Mouse (Mus musculus) lung, postnatal 0 days (tissue): Measurements from ENCODE around the gene Prrt1. TPM values are rescaled to one million over a fixed set of nuclear protein-coding genes. Genes with fewer than 3 reads are reported as not detected.

Experiments used
- ATAC-seq: fragments of 200-750 bp; cut with Nextera tagmentation; 2 replicates; pipeline ENCODE4 v1.8.0; 2017; ENCODE audit warnings: moderate library complexity
- DNase-seq: peaks from one replicate; pipeline ENCODE4 v3.0.0-alpha.2; 2016; ENCODE audit warnings: low spot score
- H3K27ac ChIP-seq: fragments of 300-500 bp; sonication (generic); 2 replicates; pipeline ENCODE4 v1.5.1; 2014; ENCODE audit warnings: antibody characterized with exemption, mild to moderate bottlenecking, low read length, mixed read lengths
- H3K27me3 ChIP-seq: fragments of 300-500 bp; sonication (generic); replicated peaks from 2 replicates; pipeline ENCODE4 v1.6.1; 2014; ENCODE audit warnings: low read length, mixed read lengths; ENCODE audit not compliant: insufficient read depth
- H3K36me3 ChIP-seq: fragments of 300-500 bp; sonication (generic); 2 replicates; pipeline ENCODE4 v1.6.1; 2014; ENCODE audit warnings: low read length, mixed read lengths; ENCODE audit not compliant: insufficient read depth
- H3K4me1 ChIP-seq: fragments of 300-500 bp; sonication (generic); 2 replicates; pipeline ENCODE4 v1.6.1; 2014; ENCODE audit warnings: antibody characterized with exemption, low read depth, low read length, mixed read lengths; ENCODE audit not compliant: insufficient read depth
- H3K4me2 ChIP-seq: fragments of 300-500 bp; sonication (generic); replicated peaks from 2 replicates; pipeline ENCODE4 v1.6.1; 2014; ENCODE audit warnings: low read depth, mild to moderate bottlenecking, low read length, moderate library complexity, mixed read lengths
- H3K4me3 ChIP-seq: fragments of 300-500 bp; sonication (generic); 2 replicates; pipeline ENCODE4 v1.5.1; 2014; ENCODE audit warnings: low read depth, low read length
- H3K9ac ChIP-seq: fragments of 300-500 bp; sonication (generic); replicated peaks from 2 replicates; pipeline ENCODE4 v1.6.1; 2014; ENCODE audit warnings: low read depth, mild to moderate bottlenecking
- H3K9me3 ChIP-seq: fragments of 300-500 bp; sonication (generic); 2 replicates; pipeline ENCODE4 v1.6.1; 2016; ENCODE audit warnings: low read length, mixed read lengths
- CTCF ChIP-seq: IDR thresholded peaks from 2 replicates; pipeline ENCODE4 v1.5.1; 2016; ENCODE audit warnings: antibody characterized with exemption, mild to moderate bottlenecking
- EP300 ChIP-seq: IDR thresholded peaks from 2 replicates; pipeline ENCODE4 v1.6.1; 2016; ENCODE audit warnings: antibody characterized with exemption, mild to moderate bottlenecking, control low read depth
- WGBS: fragments of 180-500 bp; shearing (Covaris S2); extraction: QIAGEN DNeasy Blood & Tissue Kit; methylation state at CpG from one replicate; pipeline ENCODE4 v1.1.7; 2014; 5-methylcytosine and 5-hydroxymethylcytosine counted together
- polyA plus RNA-seq: library from polyadenylated mRNA; unstranded; fragments of >200 nt; fragmentation: Nextera tagmentation; extraction: Ambion mirVana; gene quantifications from 2 replicates; pipeline ENCODE4 v1.2.1, GENCODE M21; 2015

Prrt1 gene
- polyA plus RNA-seq, 1 experiment from 2014 or later, result 0.29 TPM

DNA sequence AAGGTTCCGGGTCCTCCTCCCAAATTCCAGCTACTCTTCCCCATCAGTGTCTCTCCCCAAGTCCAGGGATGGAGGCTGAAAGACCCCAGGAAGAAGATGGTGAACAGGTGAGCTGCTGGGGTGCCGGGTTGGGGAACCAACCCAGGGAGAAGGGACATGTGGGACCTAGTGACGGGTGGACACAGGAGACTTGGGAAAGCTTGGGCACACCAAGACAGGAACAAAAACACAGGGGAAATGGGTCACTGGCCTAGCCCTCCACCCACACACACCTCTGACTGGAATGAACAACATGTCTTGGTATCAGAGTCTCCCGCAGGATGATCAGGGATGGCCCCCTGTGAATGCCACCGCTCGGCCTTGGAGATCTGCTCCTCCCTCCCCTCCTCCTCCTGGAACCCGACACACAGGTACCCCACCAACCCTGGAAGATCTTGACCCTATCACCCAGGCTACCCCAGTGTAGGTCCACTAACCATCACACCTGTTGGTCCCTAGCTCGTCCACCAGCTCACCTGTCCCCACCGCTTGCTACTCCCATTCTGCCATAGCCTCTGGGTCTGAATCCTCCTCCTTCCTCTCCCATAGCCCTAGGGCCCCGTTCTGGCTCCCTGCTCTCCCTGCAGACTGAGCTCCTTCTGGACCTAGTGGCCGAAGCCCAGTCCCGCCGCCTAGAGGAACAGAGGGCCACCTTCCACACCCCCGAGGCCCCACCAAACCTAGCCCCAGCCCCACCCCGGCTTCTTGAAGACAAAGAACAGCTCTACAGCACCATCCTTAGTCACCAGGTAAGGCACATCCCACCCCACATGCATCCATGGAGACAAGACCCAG lies 39.0 kb upstream of the Prrt1 start:
- Histone ChIP-seq H3K9ac (peak overlapping the region; percentile 84; the same call in 1 of the 2 replicates), H3K4me1 (peaks cover 30% of the 10 kb centered on the region; the same call in 1 of the 2 replicates), H3K4me3 (peak overlapping the region; percentile 86), H3K36me3 (peaks cover 11% of the 10 kb centered on the region; the same call in 1 of the 2 replicates), H3K27me3 (no peaks in the 10 kb centered on the region), H3K9me3 (no peaks in the 10 kb centered on the region), H3K4me2 (peak overlapping the region; percentile 96), H3K27ac (peak overlapping the region; percentile 97)
- DNase-seq (no peak), ATAC-seq (no peak)
- 73% methylated on average over 15 of the region's 15 CpGs for WGBS
- TF ChIP-seq EP300 (no peak), CTCF (no peak; the same call in 1 of the 2 replicates)

DNA sequence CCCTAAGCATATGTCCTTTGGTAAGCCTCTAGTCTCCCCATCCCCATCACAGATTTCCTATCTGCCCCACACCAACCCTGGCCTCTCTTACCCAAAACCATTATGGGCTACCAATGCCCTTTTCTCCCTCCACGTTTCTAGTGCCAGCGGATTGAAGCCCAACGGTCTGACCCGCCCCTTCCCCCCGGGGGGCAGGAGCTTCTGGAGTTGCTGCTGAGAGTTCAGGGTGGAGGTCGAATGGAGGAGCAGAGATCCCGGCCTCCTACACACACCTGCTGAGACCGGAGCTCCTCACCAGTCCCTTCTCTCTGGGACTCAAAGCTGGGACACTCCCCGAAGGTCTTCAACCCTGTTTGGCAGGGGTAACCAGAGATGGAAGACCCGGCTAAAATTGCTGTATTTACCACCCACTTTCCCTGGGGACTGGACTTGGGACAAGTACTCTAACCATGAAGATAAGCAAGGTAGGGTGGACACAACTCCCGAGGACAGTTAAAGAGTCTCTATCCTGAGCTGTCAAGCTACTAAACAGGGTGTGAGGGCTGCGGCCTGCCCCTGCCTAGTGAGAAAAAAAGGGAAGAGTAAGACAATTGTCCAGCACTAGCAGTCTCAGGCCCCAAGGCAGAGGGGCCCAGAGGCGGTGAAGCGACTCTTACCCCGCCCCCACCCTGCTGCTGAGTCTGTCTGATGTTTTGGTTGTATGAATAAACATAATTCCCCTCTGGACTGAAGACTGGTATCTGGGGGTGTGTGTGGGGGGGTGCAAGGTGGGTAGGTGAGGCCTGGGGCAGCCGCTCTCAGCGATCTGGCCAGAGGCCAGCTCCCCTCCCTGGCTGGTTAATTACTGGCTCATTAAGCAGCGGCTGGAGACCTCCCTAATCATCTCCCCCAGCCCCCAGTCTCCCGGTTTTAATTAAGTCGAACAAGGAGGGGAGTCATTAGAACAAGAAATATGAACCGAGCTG lies 38.0 kb upstream of the Prrt1 start, which contains the start of gene Pbx2:
Gene Pbx2 (plus strand): TSS at position 238 of the 965 bp plus-strand sequence.
- no peak for TF ChIP-seq EP300
- peak within 1 kb of the TSS; percentile 97 for H3K27ac ChIP-seq
- DNase-seq, result peak; percentile 54
- peak within 1 kb of the TSS; percentile 86 for H3K4me3 ChIP-seq
- peak within 1 kb of the TSS; percentile 96 for H3K4me2 ChIP-seq
- H3K27me3 ChIP-seq, result no peaks in the 10 kb centered on the region
- H3K9me3 ChIP-seq, result no peaks in the 10 kb centered on the region
- H3K4me1 ChIP-seq, result peaks cover 28% of the 10 kb centered on the region; the same call in 1 of the 2 replicates
- ATAC-seq, result no peak
- peaks cover 11% of the 10 kb centered on the region; the same call in 1 of the 2 replicates for H3K36me3 ChIP-seq
- 5% methylated on average over 21 of the region's 21 CpGs for WGBS
- H3K9ac ChIP-seq, result peak within 1 kb of the TSS; percentile 84

DNA sequence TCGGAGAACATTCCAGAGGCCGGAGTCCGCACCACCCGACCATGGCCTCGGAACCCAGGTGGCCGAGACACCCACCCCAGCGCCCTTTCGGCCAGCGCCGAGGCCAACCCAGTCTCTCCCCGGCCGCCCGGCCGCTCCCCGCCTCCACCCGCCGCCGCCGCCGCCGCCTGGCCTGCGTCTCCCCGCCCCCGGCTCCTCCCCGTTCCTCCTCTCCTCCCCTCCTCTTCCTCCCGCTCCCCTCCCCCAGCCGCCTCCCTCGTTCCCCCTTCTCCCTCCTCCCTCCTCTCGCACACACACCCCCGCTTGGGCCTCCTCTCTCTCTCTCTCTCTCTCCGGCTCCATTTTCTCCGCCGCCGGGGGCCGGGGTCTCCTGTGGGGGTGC lies 37.3 kb upstream of the Prrt1 start:
- TF ChIP-seq EP300 (no peak), CTCF (no peak)
- no peaks in the 10 kb centered on the region for H3K27me3 ChIP-seq
- H3K4me3 ChIP-seq, result peak overlapping the region; percentile 86
- peak; percentile 98 for DNase-seq
- peaks cover 30% of the 10 kb centered on the region; the same call in 1 of the 2 replicates for H3K4me1 ChIP-seq
- peak overlapping the region; percentile 96 for H3K4me2 ChIP-seq
- H3K27ac ChIP-seq, result peak overlapping the region; percentile 97
- H3K9me3 ChIP-seq, result no peaks in the 10 kb centered on the region
- peak; percentile 55 for ATAC-seq
- 0% methylated on average over 17 of the region's 35 CpGs for WGBS
- peaks cover 11% of the 10 kb centered on the region; the same call in 1 of the 2 replicates for H3K36me3 ChIP-seq
- peak overlapping the region; percentile 84 for H3K9ac ChIP-seq

DNA sequence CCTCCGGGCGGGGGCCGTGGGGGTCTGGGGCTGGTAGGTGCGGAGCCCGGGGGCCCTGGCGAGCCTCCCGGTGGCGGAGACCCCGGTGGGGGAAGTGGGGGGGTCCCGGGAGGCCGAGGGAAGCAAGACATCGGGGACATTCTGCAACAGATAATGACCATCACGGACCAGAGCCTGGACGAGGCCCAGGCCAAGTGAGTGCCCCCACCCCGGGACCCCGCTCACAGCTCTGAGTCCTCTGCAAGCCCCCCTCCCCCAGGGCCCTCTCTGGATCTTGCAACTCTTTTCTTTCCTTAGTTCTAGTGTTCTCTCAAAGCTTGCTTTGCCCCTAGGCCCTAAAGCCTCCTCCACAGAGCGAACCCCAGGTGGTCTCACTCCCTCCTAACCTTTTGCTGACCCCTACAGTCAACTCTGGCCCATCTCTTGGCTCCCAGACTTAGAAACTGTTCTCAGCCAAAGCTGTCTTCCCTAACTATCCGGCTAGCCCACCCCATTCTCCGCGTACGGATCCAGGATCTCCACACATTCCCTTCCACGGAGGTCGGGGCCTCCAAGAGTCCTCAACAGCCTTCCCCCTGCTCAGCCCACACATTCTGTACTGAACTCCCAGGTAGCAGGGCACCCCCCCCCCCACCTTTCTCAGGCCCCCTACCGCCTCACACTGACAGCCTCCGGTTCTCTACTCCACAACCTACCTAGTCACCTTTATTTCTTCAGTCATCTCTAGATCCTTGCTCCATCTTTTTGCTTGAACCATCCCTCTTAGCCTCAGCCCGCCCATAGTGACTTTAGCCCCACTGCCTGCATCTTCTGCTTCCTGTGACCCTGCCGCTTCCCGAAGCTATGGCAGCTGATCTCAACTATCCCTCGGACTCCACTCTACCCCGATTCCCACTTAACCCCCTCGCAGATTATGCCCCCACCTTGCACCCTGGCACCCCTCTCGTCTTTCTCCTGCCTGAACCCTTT lies 36.5 kb upstream of the Prrt1 start:
- DNase-seq, result peak; percentile 69
- Histone ChIP-seq H3K9ac (peak overlapping the region; percentile 84), H3K27me3 (no peaks in the 10 kb centered on the region), H3K4me3 (peak overlapping the region; percentile 86), H3K36me3 (peaks cover 11% of the 10 kb centered on the region; the same call in 1 of the 2 replicates), H3K27ac (peak overlapping the region; percentile 97), H3K4me1 (peaks cover 32% of the 10 kb centered on the region; the same call in 1 of the 2 replicates), H3K4me2 (peak overlapping the region; percentile 96), H3K9me3 (no peaks in the 10 kb centered on the region)
- ATAC-seq, result no peak
- no peak for TF ChIP-seq CTCF
- no peak for TF ChIP-seq EP300
- under 1% methylated on average over 26 of the region's 32 CpGs for WGBS

GRCm38 (mm10) chr17:34593752-34594525 lies 35.4 kb upstream of the Prrt1 start:
- H3K4me2 ChIP-seq, result peak overlapping the region; percentile 96
- H3K4me3 ChIP-seq, result peak overlapping the region; percentile 86
- H3K9ac ChIP-seq, result peak overlapping the region; percentile 84
- 46% methylated on average over 34 of the region's 34 CpGs for WGBS
- peak overlapping the region; percentile 97 for H3K27ac ChIP-seq
- no peaks in the 10 kb centered on the region for H3K27me3 ChIP-seq
- TF ChIP-seq EP300 (no peak), CTCF (peak; percentile 28)
- DNase-seq (peak; percentile 61), ATAC-seq (no peak)
- no peaks in the 10 kb centered on the region for H3K9me3 ChIP-seq
- H3K36me3 ChIP-seq, result peaks cover 11% of the 10 kb centered on the region; the same call in 1 of the 2 replicates
- peaks cover 22% of the 10 kb centered on the region; the same call in 1 of the 2 replicates for H3K4me1 ChIP-seq
